Mouse (Mus musculus): ENCODE data around the gene Rasgrp1.
A peak's percentile ranks its signal among the peaks of the same experiment; 100 is the strongest.

DNA sequence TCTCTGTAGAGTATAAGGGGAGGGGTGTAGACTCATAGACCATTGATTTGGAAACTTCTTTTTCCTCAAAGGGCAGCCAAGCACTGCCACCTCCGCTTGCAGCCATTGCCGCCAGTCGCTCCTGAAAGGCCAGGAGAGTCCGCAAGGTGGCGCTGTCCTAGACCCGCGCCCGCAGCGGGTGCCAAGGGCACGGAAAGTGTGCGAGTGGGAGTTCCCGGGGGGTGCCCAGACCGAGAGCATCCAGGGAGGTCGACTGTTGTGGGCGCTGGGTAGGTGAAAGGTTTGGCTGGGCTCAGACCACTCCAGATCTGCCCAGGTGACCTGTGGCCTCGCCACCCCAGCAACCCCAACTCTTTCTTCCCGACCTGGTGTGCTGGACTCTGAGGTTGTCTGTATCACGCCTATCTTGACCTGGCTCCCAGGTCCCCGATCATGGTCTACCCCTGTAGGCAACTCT is 683 bp downstream of the Rasgrp1 start:
- TF ChIP-seq RCOR1 (conservative IDR thresholded peaks at IDR 0.05; ENCODE audit: low read depth, low read length) (no peak), GABPA (IDR thresholded peaks at IDR 0.05; ENCODE audit: insufficient replicate concordance, low read depth, low read length) (no peak), ZC3H11A (IDR thresholded peaks at IDR 0.05; ENCODE audit: low read depth, low read length) (no peak), POLR2A (IDR thresholded peaks at IDR 0.05; ENCODE audit: low read depth, low read length) (no peak), CTCF (conservative IDR thresholded peaks at IDR 0.05 in 1 of 2, IDR thresholded peaks at IDR 0.05 in 1 of 2; ENCODE audit: low read depth in 2 of 2, low read length in 2 of 2) (peak; percentile 15 to 81; a peak in 2 of 4 replicates), TCF12 (IDR thresholded peaks at IDR 0.05; ENCODE audit: low read depth, low read length) (peak; percentile 19; the same call in 1 of the 2 replicates), EP300 (IDR thresholded peaks at IDR 0.05; ENCODE audit: low read length) (no peak), ETS1 (conservative IDR thresholded peaks at IDR 0.05; ENCODE audit: low read depth, low read length) (no peak), ELF1 (IDR thresholded peaks at IDR 0.05; ENCODE audit: low read depth, low read length) (no peak), UBTF (IDR thresholded peaks at IDR 0.05; ENCODE audit: low read depth, low read length) (no peak), ZMIZ1 (IDR thresholded peaks at IDR 0.05; ENCODE audit: low read depth, low read length) (no peak), POLR2AphosphoS2 (IDR thresholded peaks at IDR 0.05; ENCODE audit: low read depth, low read length) (no peak)
